Mouse (Mus musculus) lung, embryonic 15.5 days (tissue): ENCODE results near the gene 1700025C18Rik. TPM values are rescaled to one million over a fixed set of nuclear protein-coding genes. Genes with fewer than 3 reads are reported as not detected.

Experiments
- ATAC-seq: fragments of 200-750 bp; cut with Nextera tagmentation; 2 replicates; pipeline ENCODE4 v1.8.0; 2017; ENCODE audit warnings: moderate number of reproducible peaks, borderline replicate concordance; ENCODE audit not compliant: low FRiP score, low TSS enrichment; ENCODE audit errors: extremely low read depth
- H3K27ac ChIP-seq: fragments of 300-500 bp; sonication (generic); 2 replicates; pipeline ENCODE4 v1.5.1; 2015; ENCODE audit warnings: moderate library complexity, mild to moderate bottlenecking, inconsistent platforms
- H3K27me3 ChIP-seq: fragments of 300-500 bp; sonication (generic); 2 replicates; pipeline ENCODE4 v1.6.1; 2015; ENCODE audit warnings: inconsistent platforms
- H3K36me3 ChIP-seq: fragments of 300-500 bp; sonication (generic); 2 replicates; pipeline ENCODE4 v1.6.1; 2015; ENCODE audit warnings: inconsistent platforms
- H3K4me1 ChIP-seq: fragments of 300-500 bp; sonication (generic); 2 replicates; pipeline ENCODE4 v1.6.1; 2015; ENCODE audit warnings: inconsistent platforms
- H3K4me2 ChIP-seq: fragments of 300-500 bp; sonication (generic); 2 replicates; pipeline ENCODE4 v1.6.1; 2015; ENCODE audit warnings: inconsistent platforms, mild to moderate bottlenecking, moderate library complexity
- H3K4me3 ChIP-seq: fragments of 300-500 bp; sonication (generic); 2 replicates; pipeline ENCODE4 v1.5.1; 2015; ENCODE audit warnings: mild to moderate bottlenecking, inconsistent platforms
- H3K9ac ChIP-seq: fragments of 300-500 bp; sonication (generic); 2 replicates; pipeline ENCODE4 v1.6.1; 2015; ENCODE audit warnings: inconsistent platforms
- H3K9me3 ChIP-seq: fragments of 300-500 bp; sonication (generic); 2 replicates; pipeline ENCODE4 v1.6.1; 2016; ENCODE audit warnings: inconsistent platforms
- WGBS: fragments of 180-500 bp; shearing (Covaris S2); methylation state at CpG from one replicate; pipeline ENCODE4 v1.1.7; 2015; 5-methylcytosine and 5-hydroxymethylcytosine counted together
- polyA plus RNA-seq: library from polyadenylated mRNA; unstranded; fragments of >200 nt; fragmentation: Nextera tagmentation; extraction: Ambion mirVana; gene quantifications from 2 replicates; pipeline ENCODE4 v1.2.1, GENCODE M21; 2015

The 1700025C18Rik gene
- polyA plus RNA-seq, 1 experiment from 2014 or later = not detected

- no peaks in the 10 kb centered on the region for H3K36me3 ChIP-seq
- peaks cover 66% of the 10 kb centered on the region for H3K27me3 ChIP-seq
- H3K4me2 ChIP-seq = no peak overlapping the region
- no peak for ATAC-seq
- H3K9ac ChIP-seq = no peak overlapping the region
- 72% methylated on average over 3 of the region's 3 CpGs for WGBS
- no peak overlapping the region for H3K27ac ChIP-seq
- no peaks in the 10 kb centered on the region for H3K9me3 ChIP-seq
- no peaks in the 10 kb centered on the region for H3K4me1 ChIP-seq
- no peak overlapping the region for H3K4me3 ChIP-seq
These were observed 12.4 kb upstream of the 1700025C18Rik start for GRCm38 (mm10) chr2:165102920-165103319.

- Histone ChIP-seq H3K36me3 (no peaks in the 10 kb centered on the region), H3K4me3 (no peak overlapping the region), H3K27ac (no peak overlapping the region), H3K4me2 (no peak overlapping the region), H3K9me3 (no peaks in the 10 kb centered on the region), H3K9ac (no peak overlapping the region), H3K27me3 (peaks cover 69% of the 10 kb centered on the region), H3K4me1 (no peaks in the 10 kb centered on the region)
- ATAC-seq = no peak
- WGBS = under 1% methylated on average over 6 of the region's 6 CpGs
These were observed 10.2 kb upstream of the 1700025C18Rik start for GRCm38 (mm10) chr2:165100749-165101148.

GRCm38 (mm10) chr2:165098861-165099260 is 8.3 kb upstream of the 1700025C18Rik start:
- Histone ChIP-seq H3K27me3 (peaks cover 56% of the 10 kb centered on the region), H3K4me2 (no peak overlapping the region), H3K9ac (no peak overlapping the region), H3K4me3 (no peak overlapping the region), H3K36me3 (no peaks in the 10 kb centered on the region), H3K9me3 (no peaks in the 10 kb centered on the region), H3K27ac (no peak overlapping the region), H3K4me1 (no peaks in the 10 kb centered on the region)
- 75% methylated on average over 3 of the region's 3 CpGs for WGBS
- ATAC-seq = no peak

- 26% methylated on average over 10 of the region's 10 CpGs for WGBS
- Histone ChIP-seq H3K4me3 (no peak overlapping the region), H3K9me3 (no peaks in the 10 kb centered on the region), H3K4me2 (no peak overlapping the region), H3K9ac (no peak overlapping the region), H3K4me1 (no peaks in the 10 kb centered on the region), H3K36me3 (no peaks in the 10 kb centered on the region), H3K27ac (no peak overlapping the region), H3K27me3 (peaks cover 37% of the 10 kb centered on the region)
- ATAC-seq = no peak
These were observed 5.8 kb upstream of the 1700025C18Rik start for GRCm38 (mm10) chr2:165096367-165096766.

GRCm38 (mm10) chr2:165092393-165092792 is 1.8 kb upstream of the 1700025C18Rik start:
- no peak overlapping the region for H3K4me2 ChIP-seq
- no peak for ATAC-seq
- H3K27me3 ChIP-seq = peaks cover 18% of the 10 kb centered on the region
- H3K9me3 ChIP-seq = no peaks in the 10 kb centered on the region
- H3K4me1 ChIP-seq = no peaks in the 10 kb centered on the region
- H3K36me3 ChIP-seq = no peaks in the 10 kb centered on the region
- H3K4me3 ChIP-seq = no peak overlapping the region
- no peak overlapping the region for H3K27ac ChIP-seq
- 74% methylated on average over 7 of the region's 7 CpGs for WGBS
- no peak overlapping the region for H3K9ac ChIP-seq

GRCm38 (mm10) chr2:165091433-165091965 is 949 bp upstream of the 1700025C18Rik start:
- H3K27me3 ChIP-seq = peaks cover 9% of the 10 kb centered on the region
- WGBS = 55% methylated on average over 8 of the region's 8 CpGs
- H3K9ac ChIP-seq = no peak overlapping the region
- H3K27ac ChIP-seq = no peak overlapping the region
- H3K4me1 ChIP-seq = no peaks in the 10 kb centered on the region
- H3K9me3 ChIP-seq = no peaks in the 10 kb centered on the region
- H3K4me3 ChIP-seq = no peak overlapping the region
- no peaks in the 10 kb centered on the region for H3K36me3 ChIP-seq
- no peak overlapping the region for H3K4me2 ChIP-seq
- ATAC-seq = no peak

- no peak overlapping the region for H3K27ac ChIP-seq
- H3K4me1 ChIP-seq = no peaks in the 10 kb centered on the region
- no peak overlapping the region for H3K9ac ChIP-seq
- no peaks in the 10 kb centered on the region for H3K27me3 ChIP-seq
- 42% methylated on average over 14 of the region's 14 CpGs for WGBS
- no peak overlapping the region for H3K4me3 ChIP-seq
- no peaks in the 10 kb centered on the region for H3K9me3 ChIP-seq
- H3K4me2 ChIP-seq = no peak overlapping the region
- no peak for ATAC-seq
- H3K36me3 ChIP-seq = no peaks in the 10 kb centered on the region
These were observed 1.1 kb downstream of the 1700025C18Rik start for GRCm38 (mm10) chr2:165089470-165089869.

- no peak overlapping the region for H3K4me2 ChIP-seq
- ATAC-seq = no peak
- H3K9ac ChIP-seq = no peak overlapping the region
- H3K4me3 ChIP-seq = no peak overlapping the region
- 71% methylated on average over 4 of the region's 4 CpGs for WGBS
- no peak overlapping the region for H3K27ac ChIP-seq
- no peaks in the 10 kb centered on the region for H3K9me3 ChIP-seq
- H3K27me3 ChIP-seq = no peaks in the 10 kb centered on the region
- no peaks in the 10 kb centered on the region for H3K36me3 ChIP-seq
- no peaks in the 10 kb centered on the region for H3K4me1 ChIP-seq
These were observed 3.9 kb downstream of the 1700025C18Rik start for GRCm38 (mm10) chr2:165086634-165087033.

- Histone ChIP-seq H3K9me3 (no peaks in the 10 kb centered on the region), H3K4me2 (no peak overlapping the region), H3K4me1 (no peaks in the 10 kb centered on the region), H3K9ac (no peak overlapping the region), H3K27ac (no peak overlapping the region), H3K36me3 (no peaks in the 10 kb centered on the region), H3K4me3 (no peak overlapping the region), H3K27me3 (peaks cover 51% of the 10 kb centered on the region)
- 15% methylated on average over 7 of the region's 7 CpGs for WGBS
- ATAC-seq = no peak
These were observed 9.3 kb downstream of the 1700025C18Rik start for GRCm38 (mm10) chr2:165081257-165081656.

GRCm38 (mm10) chr2:165080657-165081056 is 9.9 kb downstream of the 1700025C18Rik start:
- no peaks in the 10 kb centered on the region for H3K4me1 ChIP-seq
- H3K4me2 ChIP-seq = no peak overlapping the region
- H3K36me3 ChIP-seq = no peaks in the 10 kb centered on the region
- H3K9ac ChIP-seq = no peak overlapping the region
- no peaks in the 10 kb centered on the region for H3K9me3 ChIP-seq
- H3K4me3 ChIP-seq = no peak overlapping the region
- H3K27me3 ChIP-seq = peaks cover 57% of the 10 kb centered on the region
- no peak overlapping the region for H3K27ac ChIP-seq
- 24% methylated on average over 9 of the region's 9 CpGs for WGBS
- ATAC-seq = no peak

GRCm38 (mm10) chr2:165078605-165079004 is 11.9 kb downstream of the 1700025C18Rik start:
- H3K27ac ChIP-seq = no peak overlapping the region
- no peak for ATAC-seq
- H3K9me3 ChIP-seq = no peaks in the 10 kb centered on the region
- peaks cover 77% of the 10 kb centered on the region for H3K27me3 ChIP-seq
- H3K4me1 ChIP-seq = 0 out of 2 replicates have a peak, but pooled peaks cover 3% of the 10 kb centered on the region
- H3K36me3 ChIP-seq = no peaks in the 10 kb centered on the region
- no peak overlapping the region for H3K9ac ChIP-seq
- WGBS = 13% methylated on average over 10 of the region's 10 CpGs
- H3K4me2 ChIP-seq = no peak overlapping the region
- no peak overlapping the region for H3K4me3 ChIP-seq

GRCm38 (mm10) chr2:165078045-165078444 is 12.5 kb downstream of the 1700025C18Rik start:
- Histone ChIP-seq H3K27me3 (peaks cover 82% of the 10 kb centered on the region), H3K4me2 (no peak overlapping the region), H3K9ac (no peak overlapping the region), H3K27ac (no peak overlapping the region), H3K4me3 (no peak overlapping the region), H3K36me3 (no peaks in the 10 kb centered on the region), H3K4me1 (0 out of 2 replicates have a peak, but pooled peaks cover 3% of the 10 kb centered on the region), H3K9me3 (no peaks in the 10 kb centered on the region)
- WGBS = 57% methylated on average over 8 of the region's 8 CpGs
- ATAC-seq = no peak

GRCm38 (mm10) chr2:165077055-165077454 is 13.5 kb downstream of the 1700025C18Rik start:
- Histone ChIP-seq H3K4me2 (no peak overlapping the region), H3K27me3 (peaks cover 90% of the 10 kb centered on the region), H3K4me3 (no peak overlapping the region), H3K36me3 (no peaks in the 10 kb centered on the region), H3K4me1 (0 out of 2 replicates have a peak, but pooled peaks cover 3% of the 10 kb centered on the region), H3K9ac (no peak overlapping the region), H3K27ac (no peak overlapping the region), H3K9me3 (no peaks in the 10 kb centered on the region)
- 10% methylated on average over 9 of the region's 9 CpGs for WGBS
- ATAC-seq = no peak
